Mouse (Mus musculus) gastrocnemius, postnatal 36 days (tissue): ENCODE measurements at regions not wholly inside any gene's neighbourhood (a gene's known extent, or its start where the extent isn't known, plus 50 kb on each side); places are given as distances from the start of the nearest gene placed in this dataset.

Experiments
- DNase-seq, 2 experiments: peaks; one replicate each; pipeline ENCODE4 v3.0.0; 2022
- intact Hi-C: fragments of 180-260 bp; cut with DNase I; formaldehyde crosslinking; loops from one replicate; pipeline ENCODE4 v1.15.1; 2025

GRCm38 (mm10) chr6:143697997-143698396, 531.0 kb downstream of the Etnk1 start:
- intact Hi-C loops = no loop called here
- no peak for DNase-seq

- DNase-seq = no peak
- intact Hi-C loops = no loop called here
Measured at GRCm38 (mm10) chr6:143703984-143704383, 537.0 kb downstream of the Etnk1 start.

- intact Hi-C loops = no loop called here
Measured at GRCm38 (mm10) chr6:143706451-143706850, 539.4 kb downstream of the Etnk1 start.

GRCm38 (mm10) chr6:143714461-143714860, 547.4 kb downstream of the Etnk1 start:
- no peak for DNase-seq
- intact Hi-C loops = no loop called here

More at GRCm38 (mm10) chr6:143706451-143706850, 539.4 kb downstream of the Etnk1 start:
- DNase-seq = no peak

- intact Hi-C loops = no loop called here
- DNase-seq = no peak
Measured at GRCm38 (mm10) chr6:143750074-143750473, 583.1 kb downstream of the Etnk1 start.

- DNase-seq = no peak
- intact Hi-C loops = no loop called here
Measured at GRCm38 (mm10) chr6:143751076-143752070, 584.4 kb downstream of the Etnk1 start.

- intact Hi-C loops = no loop called here
- no peak for DNase-seq
Measured at GRCm38 (mm10) chr6:143757462-143757861, 590.4 kb downstream of the Etnk1 start.

- intact Hi-C loops = no loop called here
- DNase-seq = no peak
Measured at GRCm38 (mm10) chr6:143768115-143768514, 601.1 kb downstream of the Etnk1 start.
